Mouse (Mus musculus) erythroblast, adult 5-6 weeks (primary cell): ENCODE data around the gene Rbm46. TPM values are rescaled to one million over a fixed set of nuclear protein-coding genes. Genes with fewer than 3 reads are reported as not detected.

Experiments
- ATAC-seq: replicated peaks from 2 replicates; pipeline ENCODE4 v1.8.0; 2016; ENCODE audit warnings: moderate number of reproducible peaks, mild to moderate bottlenecking, moderate TSS enrichment, inconsistent platforms; ENCODE audit not compliant: poor library complexity, low FRiP score, severe bottlenecking
- total RNA-seq, 2 experiments: library from RNA; stranded (forward) in 1 of 2; stranded (reverse) in 1 of 2; fragments of 150-400 nt in 1 of 2; fragments of 200-764, 138-1000 nt in 1 of 2; gene quantifications; 2 replicates each; pipeline versions ENCODE4 v1.2.3 to v1.2.4; 2015 to 2017; ENCODE audit warnings: low replicate concordance in 2 of 2

Gene Rbm46
- total RNA-seq, 2 experiments from 2014 or later = not detected

DNA sequence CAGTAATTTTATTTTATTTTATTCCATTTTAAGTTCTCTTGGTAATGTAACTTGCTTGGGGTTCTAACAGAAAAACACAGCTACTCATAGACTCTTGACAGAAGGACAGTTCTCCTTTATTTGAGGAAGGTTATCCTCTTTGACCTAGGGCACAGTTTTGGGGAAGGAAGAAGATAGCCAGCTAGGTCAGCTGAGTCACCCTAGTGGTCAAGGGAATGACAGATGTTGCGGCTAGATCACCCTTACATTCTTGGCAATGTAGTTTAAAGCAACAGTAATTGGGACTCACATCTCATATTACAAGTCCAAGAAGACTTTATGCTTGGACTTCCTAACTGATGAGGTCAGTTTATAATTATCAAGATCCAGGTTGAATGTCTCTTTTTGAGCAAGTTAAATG is 82.6 kb downstream of the Rbm46 start:
- ATAC-seq = no peak

DNA sequence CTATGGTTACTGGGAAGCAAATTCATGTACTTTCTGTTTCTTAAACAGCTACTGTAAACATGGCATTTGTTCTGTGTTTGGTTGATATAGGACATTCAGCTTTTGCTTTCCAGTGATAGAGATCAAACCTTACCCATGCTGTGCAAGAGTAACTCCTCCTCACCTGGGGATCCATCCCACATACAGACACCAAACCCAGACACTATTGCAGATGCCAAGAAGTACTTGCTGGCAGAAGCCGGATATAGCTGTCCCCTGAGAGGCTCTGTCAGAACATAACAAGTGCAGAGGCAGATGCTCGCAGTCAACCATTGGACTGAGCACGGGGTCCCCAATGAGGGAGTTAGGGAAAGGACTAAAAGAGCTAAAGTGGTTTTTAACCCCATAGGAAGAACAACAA is 84.6 kb downstream of the Rbm46 start:
- no peak for ATAC-seq

Other genes with a start within 250 kb of the Rbm46 start
- gene Lrat, start 27.5 kb upstream of the Rbm46 start, total RNA-seq (2015; ENCODE audit: low replicate concordance) = not detected in 2 replicates
- not detected in 2 replicates for gene Lrat, start 27.5 kb upstream of the Rbm46 start, total RNA-seq (2017; ENCODE audit: low replicate concordance)
- gene Fgg, start 131.2 kb upstream of the Rbm46 start, total RNA-seq (2015; ENCODE audit: low replicate concordance) = not detected in 2 replicates
- not detected in 2 replicates for gene Fgg, start 131.2 kb upstream of the Rbm46 start, total RNA-seq (2017; ENCODE audit: low replicate concordance)
- gene Fga, start 149.6 kb upstream of the Rbm46 start, total RNA-seq (2015; ENCODE audit: low replicate concordance) = not detected in 2 replicates
- gene Fga, start 149.6 kb upstream of the Rbm46 start, total RNA-seq (2017; ENCODE audit: low replicate concordance) = not detected in 2 replicates
- not detected in 2 replicates for gene Fgb, start 173.4 kb upstream of the Rbm46 start, total RNA-seq (2015; ENCODE audit: low replicate concordance)
- gene Fgb, start 173.4 kb upstream of the Rbm46 start, total RNA-seq (2017; ENCODE audit: low replicate concordance) = not detected in 2 replicates
- 18.3 and 23.6 TPM in 2 replicates for gene Plrg1, start 179.0 kb upstream of the Rbm46 start, total RNA-seq (2015; ENCODE audit: low replicate concordance)
- gene Plrg1, start 179.0 kb upstream of the Rbm46 start, total RNA-seq (2017; ENCODE audit: low replicate concordance) = 23.4 and 23.8 TPM in 2 replicates